Mouse (Mus musculus): ENCODE data around the gene Pip4k2a. TPM values are rescaled to one million over a fixed set of nuclear protein-coding genes. Genes with fewer than 3 reads are reported as not detected.

The Pip4k2a gene
- total and polyA plus RNA-seq, 3 experiments = 33.9 to 102 (median 72.3) TPM

GRCm38 (mm10) chr2:18938923-18939329 lies 59.0 kb downstream of the Pip4k2a start:
- Histone ChIP-seq H3K9me3 (replicated peaks) (no peaks in the 10 kb centered on the region), H3K4me3 (ENCODE audit: low read depth, low read length) (peak overlapping the region; percentile 45; the same call in 1 of the 2 replicates), H3K4me1 (ENCODE audit: insufficient read depth, low read depth, low read length) (peaks cover 96% of the 10 kb centered on the region), H3K36me3 (replicated peaks) (peaks cover 43% of the 10 kb centered on the region), H3K27me3 (ENCODE audit: insufficient read depth, low read length) (no peaks in the 10 kb centered on the region)
- TF ChIP-seq TAL1 (conservative IDR thresholded peaks at IDR 0.05; ENCODE audit: low read depth, low read length) = peak; percentile 82
- no peak for TF ChIP-seq GATA1 (IDR thresholded peaks at IDR 0.05; ENCODE audit: borderline replicate concordance, low read length)
- peak; percentile 24 for ATAC-seq (ENCODE audit: extremely low read depth, insufficient number of reproducible peaks, low FRiP score, poor library complexity, severe bottlenecking)
- peak; percentile 49 for DNase-seq (ENCODE audit: low spot score)

DNA sequence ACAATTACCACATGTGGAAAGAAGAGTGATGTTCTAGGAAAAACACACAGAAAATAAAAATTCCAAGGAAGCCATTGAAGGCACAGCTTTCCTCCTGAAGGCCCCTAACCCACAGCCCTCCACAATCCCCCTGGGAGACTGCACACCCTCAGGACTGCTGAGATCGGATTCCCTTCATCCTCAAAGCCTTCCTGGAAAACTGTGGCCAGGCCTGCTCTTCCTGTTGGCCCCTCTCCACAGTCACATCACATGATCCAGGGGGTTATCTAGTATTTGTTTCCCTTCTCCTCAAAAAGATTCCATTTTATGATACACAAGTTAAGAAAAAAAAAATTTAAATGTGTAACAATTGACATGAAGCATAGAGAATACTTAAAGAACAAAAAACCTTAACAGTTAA lies 59.7 kb downstream of the Pip4k2a start:
- Histone ChIP-seq H3K36me3 (replicated peaks) (peaks cover 43% of the 10 kb centered on the region), H3K4me1 (ENCODE audit: insufficient read depth, low read depth, low read length) (peaks cover 96% of the 10 kb centered on the region)

DNA sequence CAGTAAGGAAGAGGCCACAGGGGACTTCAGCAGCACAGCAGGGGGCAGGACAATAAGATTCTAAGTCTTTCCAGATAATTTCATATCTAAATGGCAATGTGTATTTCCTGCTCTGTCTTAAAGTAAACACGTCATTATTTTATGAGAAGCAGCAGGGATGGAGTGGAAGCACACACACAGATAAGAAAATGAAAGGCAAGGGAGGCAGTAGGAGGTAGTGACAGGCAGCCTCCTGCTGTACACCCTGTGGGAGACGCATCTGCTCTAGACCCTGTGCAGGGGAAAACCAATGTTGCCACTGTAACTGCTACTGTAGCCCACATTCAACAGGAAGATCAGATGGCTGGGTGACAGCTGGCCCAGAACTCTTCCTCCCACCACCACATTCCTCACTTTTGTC lies 60.3 kb downstream of the Pip4k2a start:
- no peak for DNase-seq (ENCODE audit: low spot score)
- H3K4me1 ChIP-seq (ENCODE audit: insufficient read depth, low read depth, low read length) = peaks cover 93% of the 10 kb centered on the region

More for the DNA sequence above, 59.7 kb downstream of the Pip4k2a start:
- H3K27me3 ChIP-seq (ENCODE audit: insufficient read depth, low read length) = no peaks in the 10 kb centered on the region
- DNase-seq (ENCODE audit: low spot score) = no peak
- TF ChIP-seq TAL1 (conservative IDR thresholded peaks at IDR 0.05; ENCODE audit: low read depth, low read length) = no peak
- H3K4me3 ChIP-seq (ENCODE audit: low read depth, low read length) = no peak overlapping the region; the same call in 1 of the 2 replicates
- ATAC-seq (ENCODE audit: extremely low read depth, insufficient number of reproducible peaks, low FRiP score, poor library complexity, severe bottlenecking) = no peak
- H3K9me3 ChIP-seq (replicated peaks) = no peaks in the 10 kb centered on the region

DNA sequence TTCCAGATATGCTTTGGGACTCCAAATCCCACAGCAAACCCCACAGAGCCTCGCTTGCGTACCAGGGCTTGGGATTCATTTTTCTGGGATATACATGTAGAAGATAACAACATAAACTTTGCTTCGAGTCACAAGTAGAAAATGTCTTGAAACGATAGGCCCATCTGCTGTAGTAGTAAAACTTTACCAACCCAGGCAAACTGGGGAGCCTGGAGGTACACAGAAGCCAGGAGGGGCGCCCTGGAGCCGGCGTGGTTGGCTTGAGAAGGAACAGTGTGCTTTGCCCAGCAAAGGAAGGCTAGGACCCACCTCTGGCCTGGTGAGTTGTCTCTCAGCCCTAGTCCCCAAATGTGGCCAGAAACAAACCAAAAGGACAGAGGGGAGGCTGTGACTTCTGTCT lies 61.5 kb downstream of the Pip4k2a start:
- no peak for ATAC-seq (ENCODE audit: extremely low read depth, insufficient number of reproducible peaks, low FRiP score, poor library complexity, severe bottlenecking)
- peak overlapping the region; percentile 55; the same call in 1 of the 2 replicates for H3K4me3 ChIP-seq (ENCODE audit: low read depth, low read length)
- no peak for DNase-seq (ENCODE audit: low spot score)

More for the DNA sequence above, 60.3 kb downstream of the Pip4k2a start:
- H3K4me3 ChIP-seq (ENCODE audit: low read depth, low read length) = peak overlapping the region; percentile 56; the same call in 1 of the 2 replicates
- H3K27me3 ChIP-seq (ENCODE audit: insufficient read depth, low read length) = no peaks in the 10 kb centered on the region
- no peaks in the 10 kb centered on the region for H3K9me3 ChIP-seq (replicated peaks)
- peaks cover 42% of the 10 kb centered on the region for H3K36me3 ChIP-seq (replicated peaks)
- peak; percentile 19 for ATAC-seq (ENCODE audit: extremely low read depth, insufficient number of reproducible peaks, low FRiP score, poor library complexity, severe bottlenecking)
- TF ChIP-seq POLR2AphosphoS5 (IDR thresholded peaks at IDR 0.05; ENCODE audit: insufficient replicate concordance, low read depth, low read length) (no peak), TAL1 (conservative IDR thresholded peaks at IDR 0.05; ENCODE audit: low read depth, low read length) (peak; percentile 47), CTCF (IDR thresholded peaks at IDR 0.05; ENCODE audit: low read depth, low read length) (no peak)

GRCm38 (mm10) chr2:18935581-18936027 lies 62.3 kb downstream of the Pip4k2a start:
- DNase-seq (ENCODE audit: low spot score) (peak; percentile 53), ATAC-seq (ENCODE audit: extremely low read depth, insufficient number of reproducible peaks, low FRiP score, poor library complexity, severe bottlenecking) (peak; percentile 80)
- Histone ChIP-seq H3K36me3 (replicated peaks) (peaks cover 34% of the 10 kb centered on the region), H3K4me1 (ENCODE audit: insufficient read depth, low read depth, low read length) (peaks cover 77% of the 10 kb centered on the region), H3K4me3 (ENCODE audit: low read depth, low read length) (no peak overlapping the region; the same call in 1 of the 2 replicates), H3K27me3 (ENCODE audit: insufficient read depth, low read length) (no peaks in the 10 kb centered on the region), H3K9me3 (replicated peaks) (no peaks in the 10 kb centered on the region)
- TF ChIP-seq CTCF (IDR thresholded peaks at IDR 0.05; ENCODE audit: low read depth, low read length) (no peak), TAL1 (conservative IDR thresholded peaks at IDR 0.05; ENCODE audit: low read depth, low read length) (peak; percentile 90)

More for the DNA sequence above, 61.5 kb downstream of the Pip4k2a start:
- peaks cover 39% of the 10 kb centered on the region for H3K36me3 ChIP-seq (replicated peaks)
- H3K4me1 ChIP-seq (ENCODE audit: insufficient read depth, low read depth, low read length) = peaks cover 83% of the 10 kb centered on the region
- H3K9me3 ChIP-seq (replicated peaks) = no peaks in the 10 kb centered on the region
- TF ChIP-seq TAL1 (conservative IDR thresholded peaks at IDR 0.05; ENCODE audit: low read depth, low read length) (no peak), POLR2AphosphoS5 (IDR thresholded peaks at IDR 0.05; ENCODE audit: insufficient replicate concordance, low read depth, low read length) (no peak), GATA2 (IDR thresholded peaks at IDR 0.05; ENCODE audit: borderline replicate concordance, low read depth, low read length) (no peak), CTCF (IDR thresholded peaks at IDR 0.05; ENCODE audit: low read depth, low read length) (no peak), GATA1 (IDR thresholded peaks at IDR 0.05; ENCODE audit: borderline replicate concordance, low read length) (no peak)
- H3K27me3 ChIP-seq (ENCODE audit: insufficient read depth, low read length) = no peaks in the 10 kb centered on the region

DNA sequence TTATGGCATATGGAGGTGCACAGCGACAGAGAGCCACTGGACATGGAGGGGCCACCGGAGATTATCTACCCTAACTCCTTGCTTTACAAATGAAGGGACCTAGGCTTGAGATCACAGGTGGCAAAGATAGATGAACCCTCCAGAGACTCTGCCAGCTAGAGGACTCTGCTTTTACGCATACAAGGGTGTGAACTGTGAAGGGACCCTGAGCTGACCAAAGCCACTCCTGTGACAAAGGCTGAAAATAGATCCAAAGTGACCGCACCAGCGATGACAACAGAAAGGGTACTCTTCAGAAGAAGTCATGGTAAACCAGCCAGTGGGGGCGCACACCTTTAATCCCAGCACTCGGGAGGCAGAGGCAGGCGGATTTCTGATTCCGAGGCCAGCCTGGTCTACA lies 63.8 kb downstream of the Pip4k2a start:
- TF ChIP-seq TAL1 (conservative IDR thresholded peaks at IDR 0.05; ENCODE audit: low read depth, low read length) = no peak
- TF ChIP-seq GATA2 (IDR thresholded peaks at IDR 0.05; ENCODE audit: borderline replicate concordance, low read depth, low read length) = no peak
- TF ChIP-seq GATA1 (IDR thresholded peaks at IDR 0.05; ENCODE audit: borderline replicate concordance, low read length) = no peak
- DNase-seq (ENCODE audit: low spot score) (no peak), ATAC-seq (ENCODE audit: extremely low read depth, insufficient number of reproducible peaks, low FRiP score, poor library complexity, severe bottlenecking) (no peak)
- no peaks in the 10 kb centered on the region for H3K9me3 ChIP-seq (replicated peaks)
- H3K4me1 ChIP-seq (ENCODE audit: insufficient read depth, low read depth, low read length) = peaks cover 76% of the 10 kb centered on the region
- peaks cover 43% of the 10 kb centered on the region for H3K36me3 ChIP-seq (replicated peaks)
- H3K4me3 ChIP-seq (ENCODE audit: low read depth, low read length) = no peak overlapping the region; the same call in 1 of the 2 replicates
- no peaks in the 10 kb centered on the region for H3K27me3 ChIP-seq (ENCODE audit: insufficient read depth, low read length)

DNA sequence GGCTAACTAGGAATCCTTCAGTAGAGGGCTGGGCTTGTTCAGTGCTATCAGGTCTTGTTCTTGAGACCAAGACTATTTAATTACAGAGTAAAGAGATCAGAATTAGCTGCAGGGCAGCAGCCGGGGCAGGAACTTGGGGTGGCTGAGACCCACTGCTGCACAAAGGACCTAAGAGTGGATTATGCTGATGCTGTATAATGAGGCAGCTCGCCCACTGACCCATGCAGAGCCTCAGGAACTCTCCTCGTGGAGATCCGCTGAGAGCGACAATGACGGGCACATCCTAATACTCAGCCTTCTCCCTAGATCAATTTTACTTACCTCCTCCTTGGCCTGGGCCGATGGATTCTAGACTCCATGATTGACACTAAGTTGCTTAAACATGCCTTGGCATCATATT lies 64.5 kb downstream of the Pip4k2a start:
- Histone ChIP-seq H3K9me3 (replicated peaks) (no peaks in the 10 kb centered on the region), H3K36me3 (replicated peaks) (peaks cover 47% of the 10 kb centered on the region), H3K4me3 (ENCODE audit: low read depth, low read length) (no peak overlapping the region), H3K27me3 (ENCODE audit: insufficient read depth, low read length) (no peaks in the 10 kb centered on the region), H3K4me1 (ENCODE audit: insufficient read depth, low read depth, low read length) (peaks cover 77% of the 10 kb centered on the region)
- DNase-seq (ENCODE audit: low spot score) (no peak), ATAC-seq (ENCODE audit: extremely low read depth, insufficient number of reproducible peaks, low FRiP score, poor library complexity, severe bottlenecking) (no peak)
- TF ChIP-seq TAL1 (conservative IDR thresholded peaks at IDR 0.05; ENCODE audit: low read depth, low read length) = no peak
- TF ChIP-seq CTCF (IDR thresholded peaks at IDR 0.05; ENCODE audit: low read depth, low read length) = no peak
- TF ChIP-seq POLR2AphosphoS5 (IDR thresholded peaks at IDR 0.05; ENCODE audit: insufficient replicate concordance, low read depth, low read length) = no peak

Data from G1E (cell line).